Mouse (Mus musculus) skeletal muscle tissue, adult 2 months (tissue): ENCODE measurements around the gene Trip4.
A peak's percentile ranks its signal among the peaks of the same experiment; 100 is the strongest.

Experiments used
- DNase-seq: peaks from one replicate; pipeline ENCODE4 v3.0.0-alpha.2; 2012; ENCODE audit warnings: low read depth, low spot score

Gene Trip4

GRCm38 (mm10) chr9:65908394-65909300, at the start of gene Trip4, which contains the start of gene Csnk1g1:
TSS of gene Trip4 (minus strand) at chr9:65908794.
TSS of gene Csnk1g1 (plus strand) at chr9:65908924.
- peak; percentile 96 for DNase-seq

GRCm38 (mm10) chr9:65951082-65951587, 42.5 kb upstream of the Trip4 start:
- no peak for DNase-seq

GRCm38 (mm10) chr9:65937566-65937965, 29.0 kb upstream of the Trip4 start:
- DNase-seq: no peak

GRCm38 (mm10) chr9:65929826-65930225, 21.2 kb upstream of the Trip4 start:
- no peak for DNase-seq

DNA sequence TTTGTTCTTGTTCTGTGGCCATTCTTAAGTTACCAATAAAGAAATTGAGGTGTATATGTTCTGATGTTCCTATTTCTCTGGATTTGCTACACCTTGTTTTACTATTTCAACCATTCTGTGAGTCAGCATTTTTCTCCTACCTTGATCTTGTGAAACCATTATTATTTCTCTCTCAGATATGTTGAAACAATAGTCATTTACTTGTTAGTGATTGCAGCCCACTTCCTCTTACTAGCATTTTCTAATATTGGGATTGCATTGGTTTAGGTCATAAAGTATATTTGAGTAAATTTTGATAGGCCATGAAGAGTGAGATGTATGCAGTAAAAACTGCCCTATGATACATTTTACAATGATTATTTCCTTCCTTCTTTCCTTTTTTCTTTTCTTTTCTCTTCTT, 19.9 kb upstream of the Trip4 start:
- no peak for DNase-seq

DNA sequence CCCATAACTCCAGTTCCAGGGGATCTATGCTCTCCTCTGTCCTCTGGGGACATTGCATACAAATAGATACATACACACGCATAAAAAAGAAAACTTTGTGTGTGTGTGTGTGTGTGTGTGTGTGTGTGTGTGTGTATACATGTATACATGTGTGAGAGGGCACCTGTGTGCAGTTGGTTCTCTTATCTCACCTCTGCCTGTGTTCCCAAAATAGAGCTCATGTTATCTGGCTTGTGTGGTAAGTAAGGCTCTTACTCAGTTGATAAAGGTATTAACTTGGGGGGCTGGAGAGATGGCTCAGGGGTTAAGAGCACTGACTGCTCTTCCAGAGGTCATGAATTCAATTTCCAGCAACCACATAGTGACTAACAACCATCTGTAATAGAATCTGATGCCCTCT, 8.4 kb upstream of the Trip4 start:
- no peak for DNase-seq

GRCm38 (mm10) chr9:65913976-65914375, 5.4 kb upstream of the Trip4 start:
- DNase-seq: no peak

- no peak for DNase-seq
Observed at GRCm38 (mm10) chr9:65909837-65910236, 1.2 kb upstream of the Trip4 start.

- peak; percentile 13 for DNase-seq
Observed at GRCm38 (mm10) chr9:65909301-65909801, 757 bp upstream of the Trip4 start.

- DNase-seq: no peak
Observed at GRCm38 (mm10) chr9:65903419-65903818, 5.2 kb downstream of the Trip4 start.

GRCm38 (mm10) chr9:65902879-65903278, 5.7 kb downstream of the Trip4 start:
- no peak for DNase-seq

DNA sequence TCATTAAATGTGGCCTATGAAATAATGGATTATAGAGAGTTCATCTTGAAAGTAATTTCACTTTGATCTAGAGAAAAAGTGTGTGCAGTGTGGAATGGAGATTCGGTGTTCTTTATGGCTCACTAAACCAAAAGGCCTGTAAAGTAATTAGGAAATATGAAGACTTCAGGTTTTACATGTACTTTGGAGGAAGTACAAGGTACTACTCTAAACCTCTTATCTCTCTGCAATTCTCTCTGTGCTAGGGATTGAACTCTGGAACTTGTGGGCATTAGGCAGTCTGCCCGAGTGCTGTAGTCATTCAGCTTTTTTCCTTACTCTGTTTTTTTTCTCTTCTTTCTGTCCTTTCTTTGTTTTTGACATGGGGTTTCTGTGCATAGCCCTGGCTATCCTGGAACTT, 11.6 kb downstream of the Trip4 start:
- no peak for DNase-seq

GRCm38 (mm10) chr9:65891126-65891525, 17.5 kb downstream of the Trip4 start:
- DNase-seq: no peak

- peak; percentile 60 for DNase-seq
Observed at GRCm38 (mm10) chr9:65890143-65890628, 18.4 kb downstream of the Trip4 start, which contains the start of gene Pclaf. TSS of gene Pclaf (plus strand) at chr9:65890237.

DNA sequence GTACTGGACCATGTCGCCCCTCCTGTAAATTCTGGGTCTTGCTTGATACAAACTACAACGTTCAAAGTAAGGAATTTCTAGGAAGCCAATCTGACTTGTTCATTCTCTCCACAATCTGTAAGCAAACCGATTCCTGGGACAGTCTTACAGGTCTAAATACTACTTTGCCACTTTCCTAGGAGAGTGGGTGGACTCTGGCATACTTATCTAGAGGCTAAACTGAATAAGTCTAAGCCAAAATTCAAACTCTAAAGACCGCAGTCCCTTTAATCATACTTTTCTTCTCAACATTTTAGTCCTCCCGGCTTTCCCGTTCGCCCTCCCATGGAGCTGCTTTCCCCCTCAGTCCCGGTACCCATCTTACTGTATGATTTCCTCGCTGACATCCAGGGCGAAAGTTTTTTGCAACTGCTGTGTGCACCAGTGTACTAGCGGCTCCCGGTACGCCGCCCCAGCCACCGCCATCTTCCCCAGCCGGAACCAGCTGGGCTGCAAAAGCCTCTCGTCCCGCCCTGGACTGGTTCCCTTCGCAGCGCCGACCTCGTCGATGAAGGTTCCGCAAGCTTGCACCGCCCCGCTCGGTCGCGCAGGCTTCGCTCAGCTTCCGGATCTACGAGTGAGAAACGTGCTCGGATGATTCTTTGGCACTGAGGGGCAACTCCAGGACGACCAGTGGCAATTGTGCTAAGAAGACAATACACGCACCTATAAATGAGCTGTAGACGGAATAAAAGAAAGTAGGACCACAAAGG, 23.9 kb downstream of the Trip4 start:
- DNase-seq: peak; percentile 83

- DNase-seq: no peak
Observed at GRCm38 (mm10) chr9:65859656-65860055, 48.9 kb downstream of the Trip4 start.

DNA sequence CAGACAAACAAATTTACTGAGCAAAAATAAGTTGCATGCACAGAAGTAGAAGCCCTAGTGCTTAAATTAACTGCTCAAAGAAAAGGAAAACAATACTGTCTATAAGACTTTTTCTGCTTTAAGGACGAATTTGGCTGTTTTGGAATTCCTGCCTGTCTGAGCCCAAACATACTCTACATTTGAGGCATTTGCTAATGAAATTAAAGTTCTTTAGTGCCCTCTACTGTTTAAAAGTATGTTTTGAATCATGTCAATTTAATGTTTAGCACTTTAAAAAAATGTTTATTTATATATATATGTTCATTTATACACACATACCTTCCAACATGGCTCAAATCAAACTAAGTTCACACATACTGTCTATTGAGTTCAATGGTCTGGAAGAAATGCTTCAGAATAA, 58.4 kb downstream of the Trip4 start:
- DNase-seq: no peak

- no peak for DNase-seq
Observed at GRCm38 (mm10) chr9:65848154-65848553, 60.4 kb downstream of the Trip4 start.

DNA sequence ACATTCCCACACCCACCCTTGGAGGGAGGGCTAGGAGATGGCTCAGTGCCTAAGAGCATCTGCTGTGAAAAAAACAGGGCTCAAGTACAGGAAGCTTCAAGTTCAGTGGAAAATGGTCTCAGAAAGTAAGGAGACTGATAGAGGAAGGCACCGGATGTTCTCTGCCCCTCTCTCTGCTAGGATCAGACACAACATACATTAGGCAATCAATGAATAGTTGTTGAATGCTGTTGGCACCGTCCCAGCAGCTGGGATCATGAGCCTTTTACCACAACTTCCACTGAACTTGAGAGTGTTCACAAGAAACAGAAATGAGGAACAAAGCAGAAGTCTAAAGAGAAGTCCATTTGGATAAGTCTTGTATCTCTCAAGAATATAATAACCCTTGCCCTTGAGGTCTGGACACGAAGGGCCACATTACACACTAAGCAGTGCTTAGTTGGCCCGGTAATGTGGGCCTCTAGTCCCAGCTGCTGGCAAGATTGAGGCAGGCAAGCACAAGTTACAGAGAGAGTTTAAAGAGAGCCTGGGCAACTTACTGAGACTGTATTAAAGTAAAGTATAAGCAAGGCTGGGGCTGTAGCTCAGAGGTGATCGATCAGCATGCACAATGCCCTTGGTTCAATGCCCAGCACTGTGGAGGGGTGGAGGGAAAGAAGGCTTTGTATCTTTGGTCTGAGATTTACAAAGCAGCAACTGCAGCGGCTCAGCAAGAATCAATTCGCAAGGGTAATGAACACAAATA, 64.0 kb downstream of the Trip4 start:
- peak; percentile 11 for DNase-seq

- DNase-seq: no peak
Observed at GRCm38 (mm10) chr9:65839841-65840240, 68.8 kb downstream of the Trip4 start.

DNA sequence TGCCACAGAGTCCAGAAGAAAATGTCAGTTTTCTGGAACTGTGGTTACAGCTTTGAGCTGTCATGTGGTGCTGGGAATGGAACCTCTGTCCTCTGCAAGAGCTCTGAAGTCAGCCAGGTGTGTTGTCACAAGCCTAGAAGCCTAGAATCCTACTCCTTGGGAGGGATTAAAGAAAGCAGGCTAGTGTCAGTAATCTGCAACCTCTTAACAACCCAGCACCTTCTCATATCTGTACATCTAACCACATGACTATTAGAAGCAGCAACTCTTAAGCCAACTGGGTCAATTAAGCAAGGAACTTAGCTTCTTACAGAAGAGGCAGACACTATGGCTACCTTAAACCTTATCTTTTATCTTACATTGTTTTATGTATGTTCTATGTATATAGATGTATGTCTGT, 71.7 kb downstream of the Trip4 start:
- no peak for DNase-seq
